Mouse (Mus musculus): ENCODE data around the gene Trim45.

Trim45 gene

GRCm38 (mm10) chr3:100932077-100932944 lies 10.3 kb downstream of the Trim45 start:
- no peak for DNase-seq

- DNase-seq = no peak
Measured at GRCm38 (mm10) chr3:100935521-100935920, 13.5 kb downstream of the Trim45 start.

- DNase-seq = no peak
Measured at GRCm38 (mm10) chr3:100936201-100936600, 14.2 kb downstream of the Trim45 start.

- no peak for DNase-seq
Measured at GRCm38 (mm10) chr3:100938211-100938610, 16.2 kb downstream of the Trim45 start.

- no peak for DNase-seq
Measured at GRCm38 (mm10) chr3:100940496-100941037, 18.6 kb downstream of the Trim45 start.

- no peak for DNase-seq
Measured at GRCm38 (mm10) chr3:100947286-100947685, 25.3 kb downstream of the Trim45 start.

- no peak for DNase-seq
Measured at GRCm38 (mm10) chr3:100951531-100951930, 29.5 kb downstream of the Trim45 start.

GRCm38 (mm10) chr3:100954616-100955015 lies 32.6 kb downstream of the Trim45 start:
- DNase-seq = no peak

- DNase-seq = no peak
Measured at GRCm38 (mm10) chr3:100961007-100961406, 39.0 kb downstream of the Trim45 start.

GRCm38 (mm10) chr3:100961501-100961900 lies 39.5 kb downstream of the Trim45 start:
- no peak for DNase-seq

GRCm38 (mm10) chr3:100963849-100964542 lies 42.0 kb downstream of the Trim45 start:
- DNase-seq = no peak

- peak; percentile 79 to 88 for DNase-seq
Measured at GRCm38 (mm10) chr3:100969176-100969917, 47.3 kb downstream of the Trim45 start, which contains the start of gene Ttf2. Gene Ttf2, minus strand, starts transcription at chr3:100969663.

- no peak for DNase-seq
Measured at GRCm38 (mm10) chr3:100973906-100974305, 51.9 kb downstream of the Trim45 start.

- DNase-seq = no peak
Measured at GRCm38 (mm10) chr3:100979290-100979689, 57.3 kb downstream of the Trim45 start.
